Mouse (Mus musculus): ENCODE results near the gene Chd3.

GRCm38 (mm10) chr11:69305291-69305690, 63.9 kb downstream of the Chd3 start:
- TF ChIP-seq CTCF (IDR thresholded peaks at IDR 0.05; ENCODE audit: low read depth) (no peak), EP300 (IDR thresholded peaks at IDR 0.05; ENCODE audit: low read depth) (no peak)

Measured in liver, embryonic 14.5 days (tissue).